Mouse (Mus musculus): ENCODE measurements around the gene Fam168b.

Gene Fam168b

GRCm38 (mm10) chr1:34851562-34851961 lies 8.7 kb upstream of the Fam168b start:
- DNase-seq (ENCODE audit: low spot score in 2 of 2): no peak

- DNase-seq (ENCODE audit: low spot score in 2 of 2): no peak
These were observed 7.7 kb upstream of the Fam168b start for GRCm38 (mm10) chr1:34850343-34851136.

- peak; percentile 68 to 85 for DNase-seq (ENCODE audit: low spot score in 2 of 2)
These were observed 7.0 kb upstream of the Fam168b start, which contains the start of gene Plekhb2 for GRCm38 (mm10) chr1:34849745-34850342. Plekhb2 (plus strand) TSS chr1:34849976.

- no peak for DNase-seq (ENCODE audit: low spot score in 2 of 2)
These were observed 4.2 kb upstream of the Fam168b start for GRCm38 (mm10) chr1:34847070-34847469.

- DNase-seq (ENCODE audit: low spot score in 2 of 2): peak in 1 of 2 experiments; percentile 55
These were observed 440 bp downstream of the Fam168b start for GRCm38 (mm10) chr1:34842389-34842861.

GRCm38 (mm10) chr1:34841709-34842388 lies 1.0 kb downstream of the Fam168b start:
- no peak for DNase-seq (ENCODE audit: low spot score in 2 of 2)

- DNase-seq (ENCODE audit: low spot score in 2 of 2): no peak
These were observed 3.6 kb downstream of the Fam168b start for GRCm38 (mm10) chr1:34839241-34839640.

GRCm38 (mm10) chr1:34837951-34838689 lies 4.7 kb downstream of the Fam168b start:
- no peak for DNase-seq (ENCODE audit: low spot score in 2 of 2)

GRCm38 (mm10) chr1:34834904-34835303 lies 8.0 kb downstream of the Fam168b start:
- DNase-seq (ENCODE audit: low spot score in 2 of 2): no peak

- DNase-seq (ENCODE audit: low spot score in 2 of 2): no peak
These were observed 11.5 kb downstream of the Fam168b start for GRCm38 (mm10) chr1:34831381-34831780.

GRCm38 (mm10) chr1:34830934-34831333 lies 11.9 kb downstream of the Fam168b start:
- DNase-seq (ENCODE audit: low spot score in 2 of 2): no peak

GRCm38 (mm10) chr1:34828528-34829294 lies 14.2 kb downstream of the Fam168b start:
- DNase-seq (ENCODE audit: low spot score in 2 of 2): no peak

GRCm38 (mm10) chr1:34827900-34828299 lies 15.0 kb downstream of the Fam168b start:
- no peak for DNase-seq (ENCODE audit: low spot score in 2 of 2)

- DNase-seq (ENCODE audit: low spot score in 2 of 2): no peak
These were observed 17.0 kb downstream of the Fam168b start for GRCm38 (mm10) chr1:34825909-34826308.

GRCm38 (mm10) chr1:34824208-34824607 lies 18.7 kb downstream of the Fam168b start:
- DNase-seq (ENCODE audit: low spot score in 2 of 2): no peak

GRCm38 (mm10) chr1:34823353-34823752 lies 19.5 kb downstream of the Fam168b start:
- no peak for DNase-seq (ENCODE audit: low spot score in 2 of 2)

- no peak for DNase-seq (ENCODE audit: low spot score in 2 of 2)
These were observed 20.1 kb downstream of the Fam168b start for GRCm38 (mm10) chr1:34822746-34823145.

- DNase-seq (ENCODE audit: low spot score in 2 of 2): no peak
These were observed 20.9 kb downstream of the Fam168b start for GRCm38 (mm10) chr1:34822003-34822402.

- no peak for DNase-seq (ENCODE audit: low spot score in 2 of 2)
These were observed 21.5 kb downstream of the Fam168b start for GRCm38 (mm10) chr1:34821411-34821810.

- no peak for DNase-seq (ENCODE audit: low spot score in 2 of 2)
These were observed 23.5 kb downstream of the Fam168b start for GRCm38 (mm10) chr1:34819225-34819910.

Data from cerebellum, postnatal 4 days (tissue).